In genomic region chr2:84999486-85000181, GRCm38 (mm10) we compare ENCODE assay signal across 13 mouse cellular contexts. TPM values are rescaled to one million over a fixed set of nuclear protein-coding genes. Genes with fewer than 3 reads are reported as not detected.
DNase-seq lines count a peak whose midpoint lies in the region; ATAC-seq and TF ChIP-seq lines count a peak whose summit lies in the region.
"Had no signal": no experiment of that assay in that cellular context is flagged by ENCODE, and none has a peak within 500 bp of the region (broad histone marks: within the 10 kb centered on the region; RNA-seq: fewer than 3 reads in every experiment).

No protein-coding gene starts in this region.

- no peak overlapping the region for H3K4me2 ChIP-seq in stomach, embryonic 16.5 days (ENCODE audit: low read depth, low read length)
- no peak overlapping the region for H3K4me2 ChIP-seq in stomach, postnatal 0 days (replicated peaks; ENCODE audit: low read depth)
- peak overlapping the region; percentile 23 for H3K4me2 ChIP-seq in liver, embryonic 14.5 days (ENCODE audit: low read depth)
- H3K4me2 ChIP-seq in forebrain, embryonic 16.5 days (ENCODE audit: low read length): no peak overlapping the region
- H3K4me2 ChIP-seq: neural tube, embryonic 12.5 days had no signal

- no peaks in the 10 kb centered on the region for H3K9me3 ChIP-seq in stomach, embryonic 16.5 days (replicated peaks; ENCODE audit: control insufficient read depth, low read length)
- H3K9me3 ChIP-seq in stomach, postnatal 0 days (ENCODE audit: control insufficient read depth, low read length): no peaks in the 10 kb centered on the region
- no peaks in the 10 kb centered on the region for H3K9me3 ChIP-seq in liver, embryonic 14.5 days (ENCODE audit: control insufficient read depth, low read length)
- no peaks in the 10 kb centered on the region for H3K9me3 ChIP-seq in forebrain, embryonic 16.5 days (ENCODE audit: control insufficient read depth, low read length)
- H3K9me3 ChIP-seq: neural tube, embryonic 12.5 days had no signal

- intact Hi-C loops in heart, postnatal 36 days (cut with DNase I): no loop called here

- no peak for TF ChIP-seq EP300 in stomach, postnatal 0 days (optimal IDR thresholded peaks at IDR 0.05)
- no peak for TF ChIP-seq EP300 in liver, embryonic 14.5 days (IDR thresholded peaks at IDR 0.05; ENCODE audit: low read depth)

- no peaks in the 10 kb centered on the region for H3K4me1 ChIP-seq in stomach, embryonic 16.5 days (ENCODE audit: control insufficient read depth, insufficient read depth, low read length)
- H3K4me1 ChIP-seq in stomach, postnatal 0 days (replicated peaks; ENCODE audit: control insufficient read depth, insufficient read depth): no peaks in the 10 kb centered on the region
- peaks cover 26 to 33% of the 10 kb centered on the region in 2 experiments for H3K4me1 ChIP-seq in liver, embryonic 14.5 days (replicated peaks; ENCODE audit: control insufficient read depth in 2 of 2, insufficient read depth in 2 of 2, low read length in 1 of 2)
- no peaks in the 10 kb centered on the region for H3K4me1 ChIP-seq in forebrain, embryonic 16.5 days (replicated peaks; ENCODE audit: control insufficient read depth, insufficient read depth, low read length)
- H3K4me1 ChIP-seq: neural tube, embryonic 12.5 days had no signal

- no peak for DNase-seq in stomach, postnatal 0 days (ENCODE audit: low spot score)
- peak; percentile 24 to 28 for DNase-seq in heart, postnatal 36 days
- DNase-seq in liver, embryonic 14.5 days (ENCODE audit: low read depth in 3 of 3, low spot score in 3 of 3): no peak
- DNase-seq in cerebellum, postnatal 14 days: no peak
- DNase-seq in retina, postnatal 1 day: no peak
- DNase-seq: cerebellum, adult 18-20 months; thymus, postnatal 36 days had no signal

- no peaks in the 10 kb centered on the region for H3K27me3 ChIP-seq in stomach, embryonic 16.5 days (ENCODE audit: control insufficient read depth, insufficient read depth, low read length)
- no peaks in the 10 kb centered on the region for H3K27me3 ChIP-seq in stomach, postnatal 0 days (ENCODE audit: control insufficient read depth, insufficient read depth, low read length)
- no peaks in the 10 kb centered on the region for H3K27me3 ChIP-seq in liver, embryonic 14.5 days (ENCODE audit: control insufficient read depth, insufficient read depth, low read length)
- no peaks in the 10 kb centered on the region for H3K27me3 ChIP-seq in forebrain, embryonic 16.5 days (replicated peaks; ENCODE audit: control insufficient read depth, insufficient read depth, low read length)
- H3K27me3 ChIP-seq: neural tube, embryonic 12.5 days had no signal

- no peak for ATAC-seq in stomach, embryonic 16.5 days (ENCODE audit: insufficient read depth, low FRiP score)
- ATAC-seq in stomach, postnatal 0 days (ENCODE audit: low FRiP score, low TSS enrichment): no peak
- ATAC-seq in liver, embryonic 14.5 days (ENCODE audit: insufficient read depth): peak; percentile 69; the same call in 1 of the 2 replicates
- no peak for ATAC-seq in forebrain, embryonic 16.5 days

- no peak for TF ChIP-seq CTCF in stomach, postnatal 0 days (IDR thresholded peaks at IDR 0.05; ENCODE audit: low read depth)
- TF ChIP-seq CTCF in liver, embryonic 14.5 days (IDR thresholded peaks at IDR 0.05; ENCODE audit: low read depth): no peak

- H3K27ac ChIP-seq in stomach, embryonic 16.5 days (ENCODE audit: low read length): peak overlapping the region; percentile 28; the same call in 1 of the 2 replicates
- no peak overlapping the region for H3K27ac ChIP-seq in stomach, postnatal 0 days (replicated peaks)
- H3K27ac ChIP-seq in liver, embryonic 14.5 days: no peak overlapping the region
- H3K27ac ChIP-seq in forebrain, embryonic 16.5 days (ENCODE audit: low read length): no peak overlapping the region
- H3K27ac ChIP-seq: neural tube, embryonic 12.5 days had no signal

- H3K36me3 ChIP-seq in stomach, embryonic 16.5 days (ENCODE audit: control insufficient read depth, insufficient read depth, low read length): no peaks in the 10 kb centered on the region
- H3K36me3 ChIP-seq in stomach, postnatal 0 days (ENCODE audit: control insufficient read depth, insufficient read depth, low read length): no peaks in the 10 kb centered on the region
- no peaks in the 10 kb centered on the region for H3K36me3 ChIP-seq in liver, embryonic 14.5 days (replicated peaks; ENCODE audit: control insufficient read depth, insufficient read depth, low read depth)
- no peaks in the 10 kb centered on the region for H3K36me3 ChIP-seq in forebrain, embryonic 16.5 days (ENCODE audit: control insufficient read depth, insufficient read depth)
- H3K36me3 ChIP-seq: neural tube, embryonic 12.5 days had no signal

- no peak overlapping the region for H3K4me3 ChIP-seq in stomach, embryonic 16.5 days (replicated peaks; ENCODE audit: low read length)
- H3K4me3 ChIP-seq in stomach, postnatal 0 days (ENCODE audit: low read depth, low read length): no peak overlapping the region
- H3K4me3 ChIP-seq in liver, embryonic 14.5 days (ENCODE audit: insufficient read depth in 1 of 2, low read depth in 2 of 2, low read length in 2 of 2): no peak overlapping the region
- no peak overlapping the region for H3K4me3 ChIP-seq in forebrain, embryonic 16.5 days (replicated peaks; ENCODE audit: low read length)
- H3K4me3 ChIP-seq: neural tube, embryonic 12.5 days had no signal

- 71% methylated on average over 3 of the region's 3 CpGs for WGBS in stomach, embryonic 16.5 days
- 65% methylated on average over 3 of the region's 3 CpGs for WGBS in stomach, postnatal 0 days
- WGBS in liver, embryonic 14.5 days (ENCODE audit: insufficient replicate concordance): 63% methylated on average over 3 of the region's 3 CpGs
- WGBS in forebrain, embryonic 16.5 days: 86% methylated on average over 3 of the region's 3 CpGs

- H3K9ac ChIP-seq in stomach, embryonic 16.5 days (ENCODE audit: low read length): no peak overlapping the region
- no peak overlapping the region for H3K9ac ChIP-seq in stomach, postnatal 0 days (ENCODE audit: low read length)
- no peak overlapping the region for H3K9ac ChIP-seq in liver, embryonic 14.5 days (replicated peaks)
- no peak overlapping the region for H3K9ac ChIP-seq in forebrain, embryonic 16.5 days (replicated peaks; ENCODE audit: low read depth, low read length)
- H3K9ac ChIP-seq: neural tube, embryonic 12.5 days had no signal

RNA-seq across cellular contexts. Expression of gene Prg3, which starts 11.6 kb away (rescaled TPM):
- polyA plus RNA-seq in stomach, embryonic 16.5 days (2015; fragmentation: Nextera tagmentation; extraction: Ambion mirVana): 0.28 TPM in 1 of 2 replicates, not detected in the other
- not detected in 2 replicates for polyA plus RNA-seq in stomach, postnatal 0 days (2015; fragmentation: Nextera tagmentation; extraction: Ambion mirVana)
- not detected for total RNA-seq in heart, postnatal 36 days (2021)
- polyA plus RNA-seq in liver, embryonic 14.5 days (2012; rRNA removed): 2.6 and 4.4 TPM in 2 replicates
- polyA plus RNA-seq in liver, embryonic 14.5 days (2014; fragmentation: Nextera tagmentation; extraction: Ambion mirVana): 2.1 and 3.4 TPM in 2 replicates
- polyA plus RNA-seq in forebrain, embryonic 16.5 days (2015; fragmentation: Nextera tagmentation; extraction: Ambion mirVana): not detected in 2 replicates
- total RNA-seq: heart, postnatal 14 days; layer of hippocampus, postnatal 14 days; megakaryocyte-erythroid progenitor cell, adult 5-6 weeks had no signal

RNA-seq across cellular contexts. Expression of gene Prg2, which starts 19.4 kb away (rescaled TPM):
- 2.2 and 2.4 TPM in 2 replicates for polyA plus RNA-seq in stomach, embryonic 16.5 days (2015; fragmentation: Nextera tagmentation; extraction: Ambion mirVana)
- polyA plus RNA-seq in stomach, postnatal 0 days (2015; fragmentation: Nextera tagmentation; extraction: Ambion mirVana): 0.16 TPM in 1 of 2 replicates, not detected in the other
- total RNA-seq in heart, postnatal 36 days (2021): not detected
- 33.3 and 62.4 TPM in 2 replicates for polyA plus RNA-seq in liver, embryonic 14.5 days (2012; rRNA removed)
- 17.9 and 21.8 TPM in 2 replicates for polyA plus RNA-seq in liver, embryonic 14.5 days (2014; fragmentation: Nextera tagmentation; extraction: Ambion mirVana)
- polyA plus RNA-seq in forebrain, embryonic 16.5 days (2015; fragmentation: Nextera tagmentation; extraction: Ambion mirVana): not detected in 2 replicates
- total RNA-seq: heart, postnatal 14 days; layer of hippocampus, postnatal 14 days had no signal

RNA-seq across cellular contexts. Expression of gene Ssrp1, which starts 37.4 kb away (rescaled TPM):
- 211 and 239 TPM in 2 replicates for polyA plus RNA-seq in stomach, embryonic 16.5 days (2015; fragmentation: Nextera tagmentation; extraction: Ambion mirVana)
- polyA plus RNA-seq in stomach, postnatal 0 days (2015; fragmentation: Nextera tagmentation; extraction: Ambion mirVana): 84.8 and 90.0 TPM in 2 replicates
- total RNA-seq in heart, postnatal 36 days (2021): 10 to 100 TPM; 40.6 to 41.6 TPM
- 82.2 and 115 TPM in 2 replicates for polyA plus RNA-seq in liver, embryonic 14.5 days (2012; rRNA removed)
- 160 and 183 TPM in 2 replicates for polyA plus RNA-seq in liver, embryonic 14.5 days (2014; fragmentation: Nextera tagmentation; extraction: Ambion mirVana)
- 228 and 250 TPM in 2 replicates for polyA plus RNA-seq in forebrain, embryonic 16.5 days (2015; fragmentation: Nextera tagmentation; extraction: Ambion mirVana)

RNA-seq across cellular contexts. Expression of gene P2rx3, which starts 37.6 kb away (rescaled TPM):
- 1.6 and 1.8 TPM in 2 replicates for polyA plus RNA-seq in stomach, embryonic 16.5 days (2015; fragmentation: Nextera tagmentation; extraction: Ambion mirVana)
- polyA plus RNA-seq in stomach, postnatal 0 days (2015; fragmentation: Nextera tagmentation; extraction: Ambion mirVana): 0.62 and 0.73 TPM in 2 replicates
- under 1 TPM; 0.31 to 0.60 TPM for total RNA-seq in heart, postnatal 36 days (2021)
- polyA plus RNA-seq in liver, embryonic 14.5 days (2012; rRNA removed): 0.12 and 0.22 TPM in 2 replicates
- polyA plus RNA-seq in liver, embryonic 14.5 days (2014; fragmentation: Nextera tagmentation; extraction: Ambion mirVana): 0.08 and 0.17 TPM in 2 replicates
- 0.66 and 1.1 TPM in 2 replicates for polyA plus RNA-seq in forebrain, embryonic 16.5 days (2015; fragmentation: Nextera tagmentation; extraction: Ambion mirVana)

RNA-seq across cellular contexts. Expression of gene Tnks1bp1, which starts 48.2 kb away (rescaled TPM):
- 66.9 and 81.6 TPM in 2 replicates for polyA plus RNA-seq in stomach, embryonic 16.5 days (2015; fragmentation: Nextera tagmentation; extraction: Ambion mirVana)
- polyA plus RNA-seq in stomach, postnatal 0 days (2015; fragmentation: Nextera tagmentation; extraction: Ambion mirVana): 32.9 and 34.0 TPM in 2 replicates
- total RNA-seq in heart, postnatal 36 days (2021): 10 to 100 TPM; 61.9 to 65.9 TPM
- polyA plus RNA-seq in liver, embryonic 14.5 days (2012; rRNA removed): 3.9 and 4.4 TPM in 2 replicates
- 0.75 and 1.0 TPM in 2 replicates for polyA plus RNA-seq in liver, embryonic 14.5 days (2014; fragmentation: Nextera tagmentation; extraction: Ambion mirVana)
- 24.0 and 26.2 TPM in 2 replicates for polyA plus RNA-seq in forebrain, embryonic 16.5 days (2015; fragmentation: Nextera tagmentation; extraction: Ambion mirVana)

Comparison
In these comparisons a context has a peak if more than half of its experiments do, and no peak if none do; other contexts are left out.
1. DNase-seq: peak in heart, postnatal 36 days (2 of 2); none in stomach, postnatal 0 days (single experiment), liver, embryonic 14.5 days (0 of 3), cerebellum, postnatal 14 days (0 of 2) and retina, postnatal 1 day (single experiment).